In the genomic region with DNA sequence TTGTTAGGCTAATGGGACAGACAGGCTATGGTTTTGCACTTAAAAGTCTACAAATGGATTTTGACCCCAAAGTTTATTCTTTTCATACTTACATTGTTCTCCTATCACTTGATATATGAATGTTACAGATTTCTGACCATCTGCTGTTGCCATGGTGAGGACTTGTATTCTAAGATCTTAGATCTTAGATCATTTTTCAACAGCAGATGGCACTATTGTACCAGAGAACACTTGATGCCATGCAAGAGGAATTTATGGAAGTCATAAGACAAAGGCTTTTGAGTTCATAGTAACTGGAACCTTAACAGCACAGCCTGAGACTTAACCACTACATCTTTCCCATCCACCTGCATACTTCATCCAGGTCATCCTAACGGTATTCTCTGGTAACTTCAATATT, we compare ENCODE assay signal across 10 mouse cellular contexts. TPM values are rescaled to one million over a fixed set of nuclear protein-coding genes. Genes with fewer than 3 reads are reported as not detected.
DNase-seq lines count a peak whose midpoint lies in the region; ATAC-seq lines count a peak whose summit lies in the region.
"Had no signal": no experiment of that assay in that cellular context is flagged by ENCODE, and none has a peak within 500 bp of the region (broad histone marks: within the 10 kb centered on the region; RNA-seq: fewer than 3 reads in every experiment).

No protein-coding gene starts in this region.

- peak; percentile 35 for ATAC-seq in CD4-positive, CD25-positive, alpha-beta regulatory T cell, adult 4 months
- 0 out of 2 replicates have a peak, but pooled peaks have one; percentile 13 for ATAC-seq in granulocyte monocyte progenitor cell, adult 5-6 weeks (replicated peaks; ENCODE audit: poor library complexity, severe bottlenecking)
- 0 out of 2 replicates have a peak, but pooled peaks have one; percentile 9 for ATAC-seq in midbrain, embryonic 13.5 days
- ATAC-seq in kidney, embryonic 15.5 days (replicated peaks; ENCODE audit: low FRiP score), result no peak

- H3K4me2 ChIP-seq in midbrain, embryonic 13.5 days (replicated peaks), result no peak overlapping the region
- H3K4me2 ChIP-seq in kidney, embryonic 15.5 days, result no peak overlapping the region
- H3K4me2 ChIP-seq: embryonic facial prominence, embryonic 13.5 days had no signal

- H3K4me1 ChIP-seq in midbrain, embryonic 13.5 days (replicated peaks), result peaks cover 24% of the 10 kb centered on the region
- peaks cover 17% of the 10 kb centered on the region for H3K4me1 ChIP-seq in kidney, embryonic 15.5 days

- WGBS in midbrain, embryonic 13.5 days, result 56% methylated on average over 1 of the region's 1 CpGs
- 63% methylated on average over 1 of the region's 1 CpGs for WGBS in kidney, embryonic 15.5 days

- H3K36me3 ChIP-seq in midbrain, embryonic 13.5 days, result peaks cover 22% of the 10 kb centered on the region
- H3K36me3 ChIP-seq in kidney, embryonic 15.5 days, result peaks cover 38% of the 10 kb centered on the region

- H3K9me3 ChIP-seq in midbrain, embryonic 13.5 days, result no peaks in the 10 kb centered on the region
- H3K9me3 ChIP-seq in kidney, embryonic 15.5 days (replicated peaks), result no peaks in the 10 kb centered on the region
- H3K9me3 ChIP-seq: embryonic facial prominence, embryonic 13.5 days; liver, embryonic 13.5 days had no signal

- DNase-seq in kidney, adult 9 months, result peak; percentile 83
- DNase-seq in kidney, postnatal 10 days, result no peak
- DNase-seq in ZHBTc4 (ENCODE audit: low read depth, low spot score), result peak; percentile 70
- DNase-seq in kidney, adult 11 months, result no peak
- DNase-seq: liver, embryonic 13.5 days had no signal

- no peak overlapping the region for H3K9ac ChIP-seq in midbrain, embryonic 13.5 days (replicated peaks)
- H3K9ac ChIP-seq in kidney, embryonic 15.5 days, result no peak overlapping the region
- H3K9ac ChIP-seq: embryonic facial prominence, embryonic 13.5 days; liver, embryonic 13.5 days had no signal

- no peak overlapping the region for H3K4me3 ChIP-seq in midbrain, embryonic 13.5 days (replicated peaks)
- H3K4me3 ChIP-seq in kidney, embryonic 15.5 days (replicated peaks), result no peak overlapping the region
- H3K4me3 ChIP-seq: embryonic facial prominence, embryonic 13.5 days; liver, embryonic 13.5 days had no signal

- no peaks in the 10 kb centered on the region for H3K27me3 ChIP-seq in midbrain, embryonic 13.5 days
- H3K27me3 ChIP-seq in kidney, embryonic 15.5 days, result no peaks in the 10 kb centered on the region
- H3K27me3 ChIP-seq: embryonic facial prominence, embryonic 13.5 days; liver, embryonic 13.5 days had no signal

- H3K27ac ChIP-seq in midbrain, embryonic 13.5 days, result no peak overlapping the region
- H3K27ac ChIP-seq in kidney, embryonic 15.5 days, result no peak overlapping the region
- H3K27ac ChIP-seq: embryonic facial prominence, embryonic 13.5 days had no signal

RNA-seq across cellular contexts. Expression of gene Nek9, which starts 2.0 kb away (rescaled TPM):
- 10 to 100 TPM; 11.2 to 13.9 TPM for polyA plus RNA-seq in CD4-positive, CD25-positive, alpha-beta regulatory T cell, adult 4 months (2017; shearing (Covaris generic))
- 33.1 and 44.6 TPM in 2 replicates for total RNA-seq in granulocyte monocyte progenitor cell, adult 5-6 weeks (2014; fragmentation: Nextera tagmentation)
- total RNA-seq in granulocyte monocyte progenitor cell, adult 5-6 weeks (2017), result 24.1 and 26.6 TPM in 2 replicates
- polyA plus RNA-seq in midbrain, embryonic 13.5 days (2015; fragmentation: Nextera tagmentation; extraction: Ambion mirVana), result 12.6 and 13.5 TPM in 2 replicates
- 22.3 and 23.0 TPM in 2 replicates for polyA plus RNA-seq in kidney, embryonic 15.5 days (2015; fragmentation: Nextera tagmentation; extraction: Ambion mirVana)

RNA-seq across cellular contexts. Expression of gene Tmed10, which starts 33.5 kb away (rescaled TPM):
- 100 to 1,000 TPM; 211 to 243 TPM for polyA plus RNA-seq in CD4-positive, CD25-positive, alpha-beta regulatory T cell, adult 4 months (2017; shearing (Covaris generic))
- total RNA-seq in granulocyte monocyte progenitor cell, adult 5-6 weeks (2014; fragmentation: Nextera tagmentation), result 278 and 296 TPM in 2 replicates
- 176 and 201 TPM in 2 replicates for total RNA-seq in granulocyte monocyte progenitor cell, adult 5-6 weeks (2017)
- polyA plus RNA-seq in midbrain, embryonic 13.5 days (2015; fragmentation: Nextera tagmentation; extraction: Ambion mirVana), result 181 and 189 TPM in 2 replicates
- 323 and 334 TPM in 2 replicates for polyA plus RNA-seq in kidney, embryonic 15.5 days (2015; fragmentation: Nextera tagmentation; extraction: Ambion mirVana)

RNA-seq across cellular contexts. Expression of gene Zc2hc1c, which starts 52.7 kb away (rescaled TPM):
- polyA plus RNA-seq in CD4-positive, CD25-positive, alpha-beta regulatory T cell, adult 4 months (2017; shearing (Covaris generic)), result under 1 TPM; 0.39 to 0.65 TPM
- total RNA-seq in granulocyte monocyte progenitor cell, adult 5-6 weeks (2014; fragmentation: Nextera tagmentation), result not detected in 2 replicates
- total RNA-seq in granulocyte monocyte progenitor cell, adult 5-6 weeks (2017), result not detected in 2 replicates
- polyA plus RNA-seq in midbrain, embryonic 13.5 days (2015; fragmentation: Nextera tagmentation; extraction: Ambion mirVana), result 1.3 TPM in 2 replicates
- polyA plus RNA-seq in kidney, embryonic 15.5 days (2015; fragmentation: Nextera tagmentation; extraction: Ambion mirVana), result 2.8 and 3.4 TPM in 2 replicates

RNA-seq across cellular contexts. Expression of gene Acyp1, which starts 52.9 kb away (rescaled TPM):
- 10 to 100 TPM; 55.7 to 59.0 TPM for polyA plus RNA-seq in CD4-positive, CD25-positive, alpha-beta regulatory T cell, adult 4 months (2017; shearing (Covaris generic))
- 39.7 and 58.9 TPM in 2 replicates for total RNA-seq in granulocyte monocyte progenitor cell, adult 5-6 weeks (2014; fragmentation: Nextera tagmentation)
- total RNA-seq in granulocyte monocyte progenitor cell, adult 5-6 weeks (2017), result 34.6 and 69.2 TPM in 2 replicates
- 68.1 and 71.4 TPM in 2 replicates for polyA plus RNA-seq in midbrain, embryonic 13.5 days (2015; fragmentation: Nextera tagmentation; extraction: Ambion mirVana)
- polyA plus RNA-seq in kidney, embryonic 15.5 days (2015; fragmentation: Nextera tagmentation; extraction: Ambion mirVana), result 59.5 and 65.4 TPM in 2 replicates

Comparison
In these comparisons a context has a peak if more than half of its experiments do, and no peak if none do; other contexts are left out.
1. DNase-seq: peak in kidney, adult 9 months (single experiment) and ZHBTc4 (single experiment); none in kidney, postnatal 10 days (single experiment) and kidney, adult 11 months (single experiment).